Mouse (Mus musculus): ENCODE measurements around the gene Stat5a.

DNA sequence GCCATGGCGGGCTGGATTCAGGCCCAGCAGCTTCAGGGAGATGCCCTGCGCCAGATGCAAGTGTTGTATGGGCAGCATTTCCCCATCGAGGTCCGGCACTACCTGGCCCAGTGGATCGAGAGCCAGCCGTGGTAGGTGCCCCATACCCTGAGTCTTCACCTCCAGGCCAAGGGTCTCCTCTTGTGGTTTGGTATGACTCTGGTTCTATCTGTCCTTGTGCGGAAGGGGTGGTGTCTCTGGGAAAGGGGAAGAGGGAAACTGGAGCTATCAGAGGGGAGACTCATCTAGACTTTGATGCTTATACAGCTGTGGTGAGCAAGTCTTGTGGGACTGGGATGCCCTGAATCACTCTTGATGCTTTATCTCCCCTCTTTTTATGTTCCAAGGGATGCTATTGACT is 2.2 kb downstream of the Stat5a start:
- TF ChIP-seq CTCF (IDR thresholded peaks at IDR 0.05; ENCODE audit: low read depth), result no peak
- no peak for TF ChIP-seq EP300 (IDR thresholded peaks at IDR 0.05; ENCODE audit: low read depth)
